Mouse (Mus musculus) testis, adult 2 months (tissue): ENCODE data around the gene Psme3.

Experiments
- CTCF ChIP-seq: fragments of 200-500 bp; IDR thresholded peaks from 2 replicates; pipeline ENCODE4 v1.5.1; 2012; ENCODE audit warnings: low read depth, mild to moderate bottlenecking, inconsistent platforms, low read length, moderate library complexity; ENCODE audit not compliant: control insufficient read depth, insufficient read depth, insufficient replicate concordance
- POLR2A ChIP-seq: fragments of 200-500 bp; IDR thresholded peaks from 2 replicates; pipeline ENCODE4 v1.6.1; 2012; ENCODE audit warnings: low read depth, mild to moderate bottlenecking, inconsistent platforms, low read length, moderate library complexity; ENCODE audit not compliant: control insufficient read depth

DNA sequence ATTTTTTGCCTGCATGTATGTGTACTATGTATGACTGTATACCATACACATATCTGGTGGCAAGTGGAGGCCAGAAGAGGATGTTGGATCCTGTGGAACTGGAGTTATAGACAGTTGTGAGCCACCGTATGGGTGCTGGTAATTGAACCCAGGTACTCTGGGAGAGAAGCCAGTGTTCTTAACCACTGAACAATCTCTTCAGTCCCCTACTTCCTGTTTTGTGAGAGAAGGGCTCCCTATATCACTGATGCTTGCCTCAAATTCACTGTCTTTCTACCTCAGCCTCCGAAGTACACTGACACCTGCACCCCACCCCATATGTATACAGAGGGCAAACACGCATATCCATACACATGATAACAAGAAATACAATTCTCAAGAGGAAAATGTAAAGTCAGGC lies 4.9 kb upstream of the Psme3 start:
- no peak for TF ChIP-seq CTCF
- TF ChIP-seq POLR2A = no peak
